Mouse (Mus musculus): ENCODE measurements at regions not wholly inside any gene's neighbourhood (a gene's known extent, or its start where the extent isn't known, plus 50 kb on each side); places are given as distances from the start of the nearest gene placed in this dataset.

- Histone ChIP-seq H3K4me3 (ENCODE audit: insufficient read depth, low read depth, low read length) (no peak overlapping the region), H3K4me1 (ENCODE audit: control insufficient read depth, insufficient read depth, low read length) (no peaks in the 10 kb centered on the region), H3K27me3 (replicated peaks; ENCODE audit: control insufficient read depth, insufficient read depth, low read length) (no peaks in the 10 kb centered on the region), H3K36me3 (ENCODE audit: control insufficient read depth, insufficient read depth, low read length) (no peaks in the 10 kb centered on the region), H3K27ac (ENCODE audit: insufficient read depth, low read depth, low read length) (no peak overlapping the region)
- no peak for DNase-seq
- WGBS = 89% methylated on average over 6 of the region's 6 CpGs
- TF ChIP-seq CTCF (conservative IDR thresholded peaks at IDR 0.05; ENCODE audit: insufficient read depth, insufficient read length, low read depth, low read length) (no peak), POLR2A (IDR thresholded peaks at IDR 0.05; ENCODE audit: low read depth, low read length) (no peak)
Measured at GRCm38 (mm10) chr11:19290971-19291370, 272.2 kb upstream of the Meis1 start.

GRCm38 (mm10) chr11:19299411-19299810 lies 280.6 kb upstream of the Meis1 start:
- Histone ChIP-seq H3K36me3 (ENCODE audit: control insufficient read depth, insufficient read depth, low read length) (no peaks in the 10 kb centered on the region), H3K4me1 (ENCODE audit: control insufficient read depth, insufficient read depth, low read length) (no peaks in the 10 kb centered on the region), H3K27me3 (replicated peaks; ENCODE audit: control insufficient read depth, insufficient read depth, low read length) (no peaks in the 10 kb centered on the region), H3K27ac (ENCODE audit: insufficient read depth, low read depth, low read length) (no peak overlapping the region), H3K4me3 (ENCODE audit: insufficient read depth, low read depth, low read length) (no peak overlapping the region)
- no peak for TF ChIP-seq CTCF (conservative IDR thresholded peaks at IDR 0.05; ENCODE audit: insufficient read depth, insufficient read length, low read depth, low read length)
- no peak for TF ChIP-seq POLR2A (IDR thresholded peaks at IDR 0.05; ENCODE audit: low read depth, low read length)
- DNase-seq = no peak
- WGBS = 91% methylated on average over 1 of the region's 1 CpGs

DNA sequence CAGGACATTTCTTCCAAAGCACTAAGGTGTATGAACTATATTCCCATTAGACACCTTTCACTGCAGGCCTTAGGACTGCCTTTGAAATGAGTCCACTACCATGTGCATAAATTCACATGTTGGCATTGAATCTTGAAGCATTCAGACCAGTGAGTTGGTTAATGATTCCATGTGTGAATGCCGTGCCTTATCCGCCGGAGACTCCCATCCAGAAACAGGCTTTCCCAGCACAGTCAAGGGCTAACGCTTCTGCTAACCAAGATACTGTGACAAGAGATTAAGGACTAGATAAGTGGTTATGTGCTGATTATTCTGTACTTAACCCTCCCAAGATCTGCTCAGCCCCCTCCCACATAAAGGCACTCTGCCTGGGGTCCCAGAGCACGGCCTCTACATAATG lies 287.9 kb upstream of the Meis1 start:
- H3K4me1 ChIP-seq (ENCODE audit: control insufficient read depth, insufficient read depth, low read length) = no peaks in the 10 kb centered on the region
- no peaks in the 10 kb centered on the region for H3K27me3 ChIP-seq (replicated peaks; ENCODE audit: control insufficient read depth, insufficient read depth, low read length)
- WGBS = 46% methylated on average over 5 of the region's 5 CpGs
- no peak for DNase-seq
- no peaks in the 10 kb centered on the region for H3K36me3 ChIP-seq (ENCODE audit: control insufficient read depth, insufficient read depth, low read length)
- no peak overlapping the region for H3K4me3 ChIP-seq (ENCODE audit: insufficient read depth, low read depth, low read length)
- TF ChIP-seq CTCF (conservative IDR thresholded peaks at IDR 0.05; ENCODE audit: insufficient read depth, insufficient read length, low read depth, low read length) = no peak
- TF ChIP-seq POLR2A (IDR thresholded peaks at IDR 0.05; ENCODE audit: low read depth, low read length) = no peak
- H3K27ac ChIP-seq (ENCODE audit: insufficient read depth, low read depth, low read length) = no peak overlapping the region

- TF ChIP-seq POLR2A (IDR thresholded peaks at IDR 0.05; ENCODE audit: low read depth, low read length) (no peak), CTCF (conservative IDR thresholded peaks at IDR 0.05; ENCODE audit: insufficient read depth, insufficient read length, low read depth, low read length) (no peak)
- Histone ChIP-seq H3K36me3 (ENCODE audit: control insufficient read depth, insufficient read depth, low read length) (no peaks in the 10 kb centered on the region), H3K4me1 (ENCODE audit: control insufficient read depth, insufficient read depth, low read length) (no peaks in the 10 kb centered on the region), H3K27ac (ENCODE audit: insufficient read depth, low read depth, low read length) (no peak overlapping the region), H3K27me3 (replicated peaks; ENCODE audit: control insufficient read depth, insufficient read depth, low read length) (no peaks in the 10 kb centered on the region), H3K4me3 (ENCODE audit: insufficient read depth, low read depth, low read length) (no peak overlapping the region)
- 64% methylated on average over 2 of the region's 3 CpGs for WGBS
- DNase-seq = no peak
Measured at GRCm38 (mm10) chr11:19330685-19331239, 312.0 kb upstream of the Meis1 start.

GRCm38 (mm10) chr11:19332274-19332673 lies 313.5 kb upstream of the Meis1 start:
- no peaks in the 10 kb centered on the region for H3K36me3 ChIP-seq (ENCODE audit: control insufficient read depth, insufficient read depth, low read length)
- H3K27me3 ChIP-seq (replicated peaks; ENCODE audit: control insufficient read depth, insufficient read depth, low read length) = no peaks in the 10 kb centered on the region
- TF ChIP-seq CTCF (conservative IDR thresholded peaks at IDR 0.05; ENCODE audit: insufficient read depth, insufficient read length, low read depth, low read length) = no peak
- TF ChIP-seq POLR2A (IDR thresholded peaks at IDR 0.05; ENCODE audit: low read depth, low read length) = no peak
- no peak overlapping the region for H3K4me3 ChIP-seq (ENCODE audit: insufficient read depth, low read depth, low read length)
- no peak overlapping the region for H3K27ac ChIP-seq (ENCODE audit: insufficient read depth, low read depth, low read length)
- H3K4me1 ChIP-seq (ENCODE audit: control insufficient read depth, insufficient read depth, low read length) = no peaks in the 10 kb centered on the region
- no peak for DNase-seq

- Histone ChIP-seq H3K4me3 (ENCODE audit: insufficient read depth, low read depth, low read length) (no peak overlapping the region), H3K27me3 (replicated peaks; ENCODE audit: control insufficient read depth, insufficient read depth, low read length) (no peaks in the 10 kb centered on the region), H3K27ac (ENCODE audit: insufficient read depth, low read depth, low read length) (no peak overlapping the region), H3K36me3 (ENCODE audit: control insufficient read depth, insufficient read depth, low read length) (no peaks in the 10 kb centered on the region), H3K4me1 (ENCODE audit: control insufficient read depth, insufficient read depth, low read length) (no peaks in the 10 kb centered on the region)
- 26% methylated on average over 1 of the region's 1 CpGs for WGBS
- DNase-seq = no peak
- TF ChIP-seq CTCF (conservative IDR thresholded peaks at IDR 0.05; ENCODE audit: insufficient read depth, insufficient read length, low read depth, low read length) (no peak), POLR2A (IDR thresholded peaks at IDR 0.05; ENCODE audit: low read depth, low read length) (no peak)
Measured at GRCm38 (mm10) chr11:19332727-19333126, 313.9 kb upstream of the Meis1 start.

GRCm38 (mm10) chr11:19333908-19334487 lies 315.2 kb upstream of the Meis1 start:
- TF ChIP-seq CTCF (conservative IDR thresholded peaks at IDR 0.05; ENCODE audit: insufficient read depth, insufficient read length, low read depth, low read length) = no peak
- TF ChIP-seq POLR2A (IDR thresholded peaks at IDR 0.05; ENCODE audit: low read depth, low read length) = no peak
- H3K27me3 ChIP-seq (replicated peaks; ENCODE audit: control insufficient read depth, insufficient read depth, low read length) = no peaks in the 10 kb centered on the region
- no peak for DNase-seq

More at GRCm38 (mm10) chr11:19333908-19334487, 315.2 kb upstream of the Meis1 start:
- no peaks in the 10 kb centered on the region for H3K36me3 ChIP-seq (ENCODE audit: control insufficient read depth, insufficient read depth, low read length)
- H3K27ac ChIP-seq (ENCODE audit: insufficient read depth, low read depth, low read length) = no peak overlapping the region
- 100% methylated on average over 1 of the region's 1 CpGs for WGBS
- H3K4me1 ChIP-seq (ENCODE audit: control insufficient read depth, insufficient read depth, low read length) = no peaks in the 10 kb centered on the region
- H3K4me3 ChIP-seq (ENCODE audit: insufficient read depth, low read depth, low read length) = no peak overlapping the region

Measured in kidney, adult 2 months (tissue).